In the genomic region with DNA sequence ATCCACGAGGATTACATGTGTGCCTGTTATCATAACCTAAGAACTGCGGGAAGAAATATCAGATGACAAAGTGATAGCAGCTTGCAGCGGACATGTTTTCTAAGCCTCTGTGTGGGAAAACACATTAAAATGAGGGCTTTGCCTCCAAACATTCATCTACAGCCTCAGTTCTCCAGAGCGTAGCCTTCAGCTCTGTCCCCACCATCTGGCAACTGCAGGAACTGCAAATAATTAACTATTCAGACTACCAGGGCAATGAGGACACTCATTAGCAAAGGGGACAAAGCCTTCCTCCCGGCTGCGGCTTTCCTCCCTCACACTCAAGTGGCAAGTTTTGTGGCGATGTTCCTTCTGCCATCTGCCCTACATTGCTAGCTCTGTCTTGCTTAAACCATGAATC, we compare ENCODE assay signal across 9 mouse cellular contexts. TPM values are rescaled to one million over a fixed set of nuclear protein-coding genes. Genes with fewer than 3 reads are reported as not detected.
DNase-seq lines count a peak whose midpoint lies in the region; ATAC-seq and TF ChIP-seq lines count a peak whose summit lies in the region.
"Had no signal": no experiment of that assay in that cellular context is flagged by ENCODE, and none has a peak within 500 bp of the region (broad histone marks: within the 10 kb centered on the region; RNA-seq: fewer than 3 reads in every experiment).

No protein-coding gene starts in this region.

- no peak overlapping the region for H3K4me3 ChIP-seq in ES-Bruce4 (ENCODE audit: low read depth, low read length)
- H3K4me3 ChIP-seq in kidney, postnatal 0 days (replicated peaks; ENCODE audit: low read depth, low read length), result no peak overlapping the region
- H3K4me3 ChIP-seq in liver, embryonic 14.5 days (ENCODE audit: insufficient read depth in 1 of 2, low read depth in 2 of 2, low read length in 2 of 2), result no peak overlapping the region
- H3K4me3 ChIP-seq: limb, embryonic 15.5 days had no signal

- no peak overlapping the region for H3K4me2 ChIP-seq in kidney, postnatal 0 days (ENCODE audit: low read length)
- H3K4me2 ChIP-seq in liver, embryonic 14.5 days (ENCODE audit: low read depth), result no peak overlapping the region
- H3K4me2 ChIP-seq: limb, embryonic 15.5 days had no signal

- no peaks in the 10 kb centered on the region for H3K4me1 ChIP-seq in ES-Bruce4 (ENCODE audit: control insufficient read depth, insufficient read depth, low read length)
- no peaks in the 10 kb centered on the region for H3K4me1 ChIP-seq in kidney, postnatal 0 days (replicated peaks; ENCODE audit: insufficient read depth, low read length)
- no peaks in the 10 kb centered on the region for H3K4me1 ChIP-seq in liver, embryonic 14.5 days (replicated peaks; ENCODE audit: control insufficient read depth in 2 of 2, insufficient read depth in 2 of 2, low read length in 1 of 2)
- H3K4me1 ChIP-seq: limb, embryonic 15.5 days had no signal

- TF ChIP-seq CTCF in ES-Bruce4 (IDR thresholded peaks at IDR 0.05; ENCODE audit: low read depth, low read length), result peak; percentile 56
- TF ChIP-seq CTCF in kidney, postnatal 0 days (IDR thresholded peaks at IDR 0.05; ENCODE audit: low read depth), result peak; percentile 78
- TF ChIP-seq CTCF in liver, embryonic 14.5 days (IDR thresholded peaks at IDR 0.05; ENCODE audit: low read depth), result peak; percentile 55

- H3K27me3 ChIP-seq in ES-Bruce4 (ENCODE audit: control insufficient read depth, insufficient read depth, low read length, poor library complexity, severe bottlenecking), result no peaks in the 10 kb centered on the region
- H3K27me3 ChIP-seq in kidney, postnatal 0 days (ENCODE audit: insufficient read depth, low read length), result no peaks in the 10 kb centered on the region
- no peaks in the 10 kb centered on the region; the same call in 1 of the 2 replicates for H3K27me3 ChIP-seq in liver, embryonic 14.5 days (ENCODE audit: control insufficient read depth, insufficient read depth, low read length)

- no peak overlapping the region for H3K27ac ChIP-seq in ES-Bruce4 (ENCODE audit: insufficient read depth, low read length)
- no peak overlapping the region for H3K27ac ChIP-seq in kidney, postnatal 0 days
- H3K27ac ChIP-seq in liver, embryonic 14.5 days, result no peak overlapping the region
- H3K27ac ChIP-seq: limb, embryonic 15.5 days had no signal

- no peak overlapping the region for H3K9ac ChIP-seq in ES-Bruce4 (ENCODE audit: low read depth, poor library complexity, severe bottlenecking)
- no peak overlapping the region for H3K9ac ChIP-seq in kidney, postnatal 0 days (ENCODE audit: low read depth, low read length)
- no peak overlapping the region for H3K9ac ChIP-seq in liver, embryonic 14.5 days (replicated peaks)
- H3K9ac ChIP-seq: limb, embryonic 15.5 days had no signal

- H3K36me3 ChIP-seq in ES-Bruce4 (ENCODE audit: control insufficient read depth, insufficient read depth, low read length, poor library complexity, severe bottlenecking), result no peaks in the 10 kb centered on the region
- no peaks in the 10 kb centered on the region for H3K36me3 ChIP-seq in kidney, postnatal 0 days (ENCODE audit: insufficient read depth, low read length)
- no peaks in the 10 kb centered on the region for H3K36me3 ChIP-seq in liver, embryonic 14.5 days (replicated peaks; ENCODE audit: control insufficient read depth, insufficient read depth, low read depth)
- H3K36me3 ChIP-seq: limb, embryonic 15.5 days had no signal

- ATAC-seq in common myeloid progenitor, adult 5-6 weeks (replicated peaks; ENCODE audit: low read depth, poor library complexity, severe bottlenecking), result peak; percentile 97
- ATAC-seq in kidney, postnatal 0 days (replicated peaks; ENCODE audit: low FRiP score, low read depth), result 0 out of 2 replicates have a peak, but pooled peaks have one; percentile 57
- ATAC-seq in liver, embryonic 14.5 days (ENCODE audit: insufficient read depth), result no peak
- ATAC-seq in neutrophil, adult 5-6 weeks (ENCODE audit: extremely low read depth, insufficient number of reproducible peaks, low FRiP score, poor library complexity, severe bottlenecking), result peak; percentile 84
- ATAC-seq in activated CD4-positive, CD25-positive, alpha-beta regulatory T cell, adult 4 months, result no peak

- no peaks in the 10 kb centered on the region for H3K9me3 ChIP-seq in ES-Bruce4 (replicated peaks; ENCODE audit: control insufficient read depth, insufficient read depth, low read length, poor library complexity, severe bottlenecking)
- no peaks in the 10 kb centered on the region for H3K9me3 ChIP-seq in kidney, postnatal 0 days (replicated peaks; ENCODE audit: low read length)
- H3K9me3 ChIP-seq in liver, embryonic 14.5 days (ENCODE audit: control insufficient read depth, low read length), result no peaks in the 10 kb centered on the region
- H3K9me3 ChIP-seq: limb, embryonic 15.5 days had no signal

- 5% methylated on average over 7 of the region's 7 CpGs for WGBS in kidney, postnatal 0 days
- 7% methylated on average over 7 of the region's 7 CpGs for WGBS in liver, embryonic 14.5 days (ENCODE audit: insufficient replicate concordance)

- TF ChIP-seq POLR2A in ES-Bruce4 (IDR thresholded peaks at IDR 0.05; ENCODE audit: insufficient read depth, low read length), result no peak

- peak; percentile 79 for DNase-seq in ZHBTc4 (ENCODE audit: low read depth, low spot score)
- DNase-seq in gastrocnemius, postnatal 10 days, result peak; percentile 36
- peak; percentile 87 for DNase-seq in kidney, postnatal 0 days (ENCODE audit: low spot score)
- DNase-seq in liver, embryonic 14.5 days (ENCODE audit: low read depth in 3 of 3, low spot score in 3 of 3), result no peak

- TF ChIP-seq EP300 in ES-Bruce4 (IDR thresholded peaks at IDR 0.05; ENCODE audit: insufficient read depth, low read depth, low read length), result no peak
- no peak for TF ChIP-seq EP300 in liver, embryonic 14.5 days (IDR thresholded peaks at IDR 0.05; ENCODE audit: low read depth)

RNA-seq across cellular contexts. Expression of a gene that starts 33.9 kb away (rescaled TPM):
- not detected in 2 replicates for polyA plus RNA-seq in ES-Bruce4 (2011; ENCODE audit: insufficient read depth, insufficient read length, low read depth, missing spikeins)
- total RNA-seq in common myeloid progenitor, adult 5-6 weeks (2017), result 0.23 TPM in 1 of 2 replicates, not detected in the other
- not detected for total RNA-seq in gastrocnemius, postnatal 10 days (2021)
- not detected in 2 replicates for polyA plus RNA-seq in kidney, postnatal 0 days (2015; fragmentation: Nextera tagmentation; extraction: Ambion mirVana)
- polyA plus RNA-seq in liver, embryonic 14.5 days (2012; rRNA removed), result not detected in 2 replicates
- not detected in 2 replicates for polyA plus RNA-seq in liver, embryonic 14.5 days (2014; fragmentation: Nextera tagmentation; extraction: Ambion mirVana)
- total RNA-seq in neutrophil, adult 5-6 weeks (2017), result not detected in 2 replicates
- polyA plus RNA-seq in activated CD4-positive, CD25-positive, alpha-beta regulatory T cell, adult 4 months (2017; shearing (Covaris generic)), result not detected
- polyA plus RNA-seq: limb, embryonic 15.5 days had no signal

Comparison
In these comparisons a context has a peak if more than half of its experiments do, and no peak if none do; other contexts are left out.
1. DNase-seq: peak in ZHBTc4 (single experiment), gastrocnemius, postnatal 10 days (single experiment) and kidney, postnatal 0 days (single experiment); none in liver, embryonic 14.5 days (0 of 3).
2. ATAC-seq: peak in common myeloid progenitor, adult 5-6 weeks (single experiment), kidney, postnatal 0 days (single experiment) and neutrophil, adult 5-6 weeks (single experiment); none in liver, embryonic 14.5 days (single experiment) and activated CD4-positive, CD25-positive, alpha-beta regulatory T cell, adult 4 months (single experiment).
3. Peak in every context shown above with its lines, with median percentiles within 50 percentile points of each other: CTCF ChIP-seq.